Mouse (Mus musculus) limb, embryonic 13.5 days (tissue): ENCODE results near the gene Zfp473. TPM values are rescaled to one million over a fixed set of nuclear protein-coding genes. Genes with fewer than 3 reads are reported as not detected.

Source experiments
- ATAC-seq: fragments of 200-750 bp; cut with Nextera tagmentation; 2 replicates; pipeline ENCODE4 v1.8.0; 2017; ENCODE audit warnings: low read depth, moderate number of reproducible peaks, moderate TSS enrichment; ENCODE audit not compliant: low FRiP score
- H3K27ac ChIP-seq: fragments of 300-500 bp; sonication (generic); 2 replicates; pipeline ENCODE4 v1.5.1; 2015; ENCODE audit warnings: inconsistent platforms, mild to moderate bottlenecking, moderate library complexity
- H3K27me3 ChIP-seq: fragments of 300-500 bp; sonication (generic); 2 replicates; pipeline ENCODE4 v1.6.1; 2015; ENCODE audit warnings: mild to moderate bottlenecking, inconsistent platforms
- H3K36me3 ChIP-seq: fragments of 300-500 bp; sonication (generic); 2 replicates; pipeline ENCODE4 v1.6.1; 2015; ENCODE audit warnings: inconsistent platforms, mild to moderate bottlenecking, moderate library complexity
- H3K4me1 ChIP-seq: fragments of 300-500 bp; sonication (generic); 2 replicates; pipeline ENCODE4 v1.6.1; 2015; ENCODE audit warnings: inconsistent platforms
- H3K4me2 ChIP-seq: fragments of 300-500 bp; sonication (generic); replicated peaks from 2 replicates; pipeline ENCODE4 v1.6.1; 2015; ENCODE audit warnings: inconsistent platforms, mild to moderate bottlenecking, moderate library complexity
- H3K4me3 ChIP-seq: fragments of 300-500 bp; sonication (generic); 2 replicates; pipeline ENCODE4 v1.5.1; 2015; ENCODE audit warnings: moderate library complexity, mild to moderate bottlenecking, inconsistent platforms
- H3K9ac ChIP-seq: fragments of 300-500 bp; sonication (generic); 2 replicates; pipeline ENCODE4 v1.6.1; 2015; ENCODE audit warnings: mild to moderate bottlenecking, inconsistent platforms
- H3K9me3 ChIP-seq: fragments of 300-500 bp; sonication (generic); 2 replicates; pipeline ENCODE4 v1.6.1; 2016; ENCODE audit warnings: inconsistent platforms
- WGBS: fragments of 180-500 bp; shearing (Covaris S2); methylation state at CpG from one replicate; pipeline ENCODE4 v1.1.7; 2015; 5-methylcytosine and 5-hydroxymethylcytosine counted together
- polyA plus RNA-seq: library from polyadenylated mRNA; unstranded; fragments of >200 nt; fragmentation: Nextera tagmentation; extraction: Ambion mirVana; gene quantifications from 2 replicates; pipeline ENCODE4 v1.2.1, GENCODE M21; 2015

The Zfp473 gene
- polyA plus RNA-seq, 1 experiment from 2014 or later, result 1.7 TPM

- ATAC-seq, result no peak
- no peaks in the 10 kb centered on the region for H3K36me3 ChIP-seq
- no peak overlapping the region for H3K4me2 ChIP-seq
- H3K4me1 ChIP-seq, result no peaks in the 10 kb centered on the region
- no peak overlapping the region for H3K27ac ChIP-seq
- H3K4me3 ChIP-seq, result no peak overlapping the region
- H3K27me3 ChIP-seq, result no peaks in the 10 kb centered on the region
- WGBS, result 72% methylated on average over 3 of the region's 3 CpGs
- H3K9ac ChIP-seq, result no peak overlapping the region
- no peaks in the 10 kb centered on the region for H3K9me3 ChIP-seq
Observed at GRCm38 (mm10) chr7:44688890-44689289, 62.0 kb downstream of the Zfp473 start.

- 64% methylated on average over 17 of the region's 17 CpGs for WGBS
- Histone ChIP-seq H3K36me3 (no peaks in the 10 kb centered on the region), H3K4me3 (no peak overlapping the region), H3K27me3 (no peaks in the 10 kb centered on the region), H3K9ac (no peak overlapping the region), H3K9me3 (no peaks in the 10 kb centered on the region), H3K27ac (no peak overlapping the region), H3K4me1 (no peaks in the 10 kb centered on the region), H3K4me2 (no peak overlapping the region)
- ATAC-seq, result no peak
Observed at GRCm38 (mm10) chr7:44685531-44686402, 65.1 kb downstream of the Zfp473 start.

- Histone ChIP-seq H3K4me2 (no peak overlapping the region), H3K27ac (no peak overlapping the region), H3K4me1 (no peaks in the 10 kb centered on the region), H3K9ac (no peak overlapping the region), H3K9me3 (no peaks in the 10 kb centered on the region), H3K27me3 (no peaks in the 10 kb centered on the region), H3K4me3 (no peak overlapping the region), H3K36me3 (no peaks in the 10 kb centered on the region)
- WGBS, result 76% methylated on average over 8 of the region's 8 CpGs
- no peak for ATAC-seq
Observed at GRCm38 (mm10) chr7:44683656-44684055, 67.2 kb downstream of the Zfp473 start.

Other genes with a start within 250 kb of the Zfp473 start
- 0.08 and 0.10 TPM in 2 replicates for gene Mybpc2, start 226.4 kb downstream of the Zfp473 start, polyA plus RNA-seq
- 0.19 and 0.25 TPM in 2 replicates for gene Spib, start 219.0 kb downstream of the Zfp473 start, polyA plus RNA-seq
- 101 and 105 TPM in 2 replicates for gene Pold1, start 202.2 kb downstream of the Zfp473 start, polyA plus RNA-seq
- gene Nr1h2, start 197.1 kb downstream of the Zfp473 start, polyA plus RNA-seq, result 70.5 and 72.4 TPM in 2 replicates
- gene Napsa, start 178.7 kb downstream of the Zfp473 start, polyA plus RNA-seq, result 1.0 and 1.3 TPM in 2 replicates
- gene Kcnc3, start 160.4 kb downstream of the Zfp473 start, polyA plus RNA-seq, result 0.43 and 0.51 TPM in 2 replicates
- 1.8 and 4.0 TPM in 2 replicates for gene Myh14, start 80.2 kb downstream of the Zfp473 start, polyA plus RNA-seq
- not detected in 2 replicates for gene Izumo2, start 42.3 kb downstream of the Zfp473 start, polyA plus RNA-seq
- gene Vrk3, start 2.6 kb downstream of the Zfp473 start, polyA plus RNA-seq, result 35.0 and 37.2 TPM in 2 replicates
- gene Nup62, start 65.0 kb upstream of the Zfp473 start, polyA plus RNA-seq, result 97.3 and 102 TPM in 2 replicates
- 1.4 and 2.5 TPM in 2 replicates for gene Il4i1, start 65.3 kb upstream of the Zfp473 start, polyA plus RNA-seq
- 3.2 and 3.6 TPM in 2 replicates for gene Atf5, start 65.6 kb upstream of the Zfp473 start, polyA plus RNA-seq
- gene Akt1s1, start 97.9 kb upstream of the Zfp473 start, polyA plus RNA-seq, result 112 and 122 TPM in 2 replicates
- gene Tbc1d17, start 98.0 kb upstream of the Zfp473 start, polyA plus RNA-seq, result 86.0 and 90.5 TPM in 2 replicates
- 33.1 and 33.9 TPM in 2 replicates for gene Pnkp, start 106.1 kb upstream of the Zfp473 start, polyA plus RNA-seq
- 502 and 514 TPM in 2 replicates for gene Ptov1, start 118.7 kb upstream of the Zfp473 start, polyA plus RNA-seq
- 118 and 119 TPM in 2 replicates for gene Med25, start 141.7 kb upstream of the Zfp473 start, polyA plus RNA-seq
- gene Fuz, start 145.0 kb upstream of the Zfp473 start, polyA plus RNA-seq, result 23.0 and 25.8 TPM in 2 replicates
- gene Ap2a1, start 178.4 kb upstream of the Zfp473 start, polyA plus RNA-seq, result 76.1 and 81.6 TPM in 2 replicates
- gene Tsks, start 192.2 kb upstream of the Zfp473 start, polyA plus RNA-seq, result 0.23 and 0.25 TPM in 2 replicates
- gene Cpt1c, start 223.8 kb upstream of the Zfp473 start, polyA plus RNA-seq, result 33.9 and 35.0 TPM in 2 replicates
- gene Prmt1, start 235.5 kb upstream of the Zfp473 start, polyA plus RNA-seq, result 670 and 703 TPM in 2 replicates
- gene Irf3, start 246.6 kb upstream of the Zfp473 start, polyA plus RNA-seq, result 94.6 and 96.8 TPM in 2 replicates
- gene Bcl2l12, start 247.7 kb upstream of the Zfp473 start, polyA plus RNA-seq, result 77.3 and 78.4 TPM in 2 replicates